8 mouse cellular contexts compared by ENCODE assay signal in the genomic region with DNA sequence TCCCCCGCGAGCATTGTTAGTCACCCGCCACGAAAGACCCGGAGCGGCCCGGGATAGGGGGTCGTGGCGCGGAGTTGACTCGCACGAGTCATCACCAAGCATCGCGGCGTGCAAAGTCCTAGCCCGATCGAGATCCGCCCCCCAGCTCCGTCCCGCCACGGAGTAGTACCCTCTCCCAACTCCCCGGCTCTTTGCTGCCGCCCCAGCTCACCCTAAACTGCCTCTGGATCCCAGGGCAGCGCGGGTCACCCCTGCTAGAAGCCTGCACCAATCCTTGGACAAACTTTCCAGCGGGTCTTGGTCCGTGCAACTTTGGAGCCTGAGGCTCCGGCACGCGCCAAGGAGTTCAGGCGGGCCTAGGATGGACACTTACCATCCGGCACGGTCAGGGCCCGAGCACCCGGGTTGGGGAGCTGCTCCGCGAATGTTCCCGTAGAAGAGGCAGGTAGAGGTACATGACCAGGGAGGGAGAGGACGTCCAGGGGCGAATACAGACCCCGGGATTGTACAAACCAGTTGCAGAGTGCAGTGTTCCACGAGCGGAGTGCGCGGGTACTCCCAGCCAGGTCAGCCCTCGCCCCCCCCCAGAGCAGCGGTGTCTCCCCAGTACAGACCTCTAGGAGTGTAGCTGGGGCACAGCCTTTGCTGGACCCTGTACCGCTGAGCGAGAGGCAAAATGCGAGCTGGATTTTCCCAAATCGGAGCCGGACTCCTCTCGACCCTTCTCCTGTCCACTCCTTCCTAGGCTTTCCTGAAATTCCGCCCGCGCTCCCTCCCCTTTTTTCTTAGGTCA. TPM values are rescaled to one million over a fixed set of nuclear protein-coding genes. Genes with fewer than 3 reads are reported as not detected.
A peak's percentile ranks its signal among the peaks of the same experiment; 100 is the strongest.
DNase-seq lines count a peak whose midpoint lies in the region; ATAC-seq lines count a peak whose summit lies in the region.

No protein-coding gene starts in this region.

- peaks cover 13% of the 10 kb centered on the region for H3K4me1 ChIP-seq in liver, embryonic 13.5 days (replicated peaks)
- no peaks in the 10 kb centered on the region for H3K4me1 ChIP-seq in neural tube, embryonic 11.5 days (ENCODE audit: control insufficient read depth, insufficient read depth, low read length)

- peak overlapping the region; percentile 78 for H3K4me2 ChIP-seq in liver, embryonic 13.5 days
- peak overlapping the region; percentile 97 for H3K4me2 ChIP-seq in neural tube, embryonic 11.5 days (ENCODE audit: low read depth)

- under 1% methylated on average over 56 of the region's 56 CpGs for WGBS in liver, embryonic 13.5 days (ENCODE audit: insufficient replicate concordance)
- WGBS in neural tube, embryonic 11.5 days, result under 1% methylated on average over 56 of the region's 56 CpGs

- peak; percentile 59 to 66 for DNase-seq in layer of hippocampus, postnatal 10 days (ENCODE audit: low spot score in 2 of 2)
- no peak for DNase-seq in layer of hippocampus, adult 9-10 months (ENCODE audit: low spot score)
- peak; percentile 67 for DNase-seq in cerebellum, adult 9-10 months
- peak; percentile 45 for DNase-seq in gastrocnemius, adult 18-20 months (ENCODE audit: low spot score)
- DNase-seq in hindlimb bud, embryonic 11.5 days (ENCODE audit: extremely low spot score, low read depth, low spot score), result peak; percentile 77
- DNase-seq in liver, embryonic 13.5 days, result peak; percentile 15
- peak; percentile 84 for DNase-seq in neural tube, embryonic 11.5 days (ENCODE audit: low spot score)
- peak; percentile 61 to 69 for DNase-seq in urinary bladder, postnatal 4 days (ENCODE audit: low spot score in 2 of 2)

- ATAC-seq in liver, embryonic 13.5 days (ENCODE audit: low read depth), result peak; percentile 65
- ATAC-seq in neural tube, embryonic 11.5 days (ENCODE audit: insufficient read depth, low FRiP score, low TSS enrichment), result peak; percentile 85

- no peaks in the 10 kb centered on the region for H3K36me3 ChIP-seq in liver, embryonic 13.5 days
- no peaks in the 10 kb centered on the region for H3K36me3 ChIP-seq in neural tube, embryonic 11.5 days (ENCODE audit: control insufficient read depth, insufficient read depth, low read length)

- no peak overlapping the region for H3K27ac ChIP-seq in liver, embryonic 13.5 days
- no peak overlapping the region for H3K27ac ChIP-seq in neural tube, embryonic 11.5 days (ENCODE audit: low read depth, low read length)

- no peaks in the 10 kb centered on the region for H3K9me3 ChIP-seq in liver, embryonic 13.5 days (replicated peaks)
- no peaks in the 10 kb centered on the region for H3K9me3 ChIP-seq in neural tube, embryonic 11.5 days (ENCODE audit: control insufficient read depth, low read length)

- peak overlapping the region; percentile 49 for H3K9ac ChIP-seq in liver, embryonic 13.5 days
- H3K9ac ChIP-seq in neural tube, embryonic 11.5 days (ENCODE audit: low read length), result peak overlapping the region; percentile 58

- peak overlapping the region; percentile 59 for H3K4me3 ChIP-seq in liver, embryonic 13.5 days (replicated peaks)
- peak overlapping the region; percentile 60 for H3K4me3 ChIP-seq in neural tube, embryonic 11.5 days (ENCODE audit: low read depth, low read length)

- H3K27me3 ChIP-seq in liver, embryonic 13.5 days, result peaks cover 27% of the 10 kb centered on the region
- H3K27me3 ChIP-seq in neural tube, embryonic 11.5 days (ENCODE audit: control insufficient read depth, insufficient read depth, low read length), result no peaks in the 10 kb centered on the region

RNA-seq across cellular contexts. Expression of gene Tet1, which starts 21.8 kb away (rescaled TPM):
- 10 to 100 TPM; 54.0 to 56.4 TPM for total RNA-seq in layer of hippocampus, postnatal 10 days (2021)
- total RNA-seq in gastrocnemius, adult 18-20 months (2021), result 1 to 10 TPM; 1.2 to 2.5 TPM
- 1.5 and 2.4 TPM in 2 replicates for polyA plus RNA-seq in liver, embryonic 13.5 days (2015; fragmentation: Nextera tagmentation; extraction: Ambion mirVana)
- 30.1 and 30.4 TPM in 2 replicates for polyA plus RNA-seq in neural tube, embryonic 11.5 days (2014; fragmentation: Nextera tagmentation; extraction: Ambion mirVana)

RNA-seq across cellular contexts. Expression of gene Slc25a16, which starts 33.4 kb away (rescaled TPM):
- 10 to 100 TPM; 37.2 to 37.9 TPM for total RNA-seq in layer of hippocampus, postnatal 10 days (2021)
- total RNA-seq in gastrocnemius, adult 18-20 months (2021), result 10 to 100 TPM; 15.3 to 18.7 TPM
- polyA plus RNA-seq in liver, embryonic 13.5 days (2015; fragmentation: Nextera tagmentation; extraction: Ambion mirVana), result 9.4 and 11.4 TPM in 2 replicates
- polyA plus RNA-seq in neural tube, embryonic 11.5 days (2014; fragmentation: Nextera tagmentation; extraction: Ambion mirVana), result 11.6 and 12.1 TPM in 2 replicates

RNA-seq across cellular contexts. Expression of gene Dna2, which starts 59.8 kb away (rescaled TPM):
- 1 to 10 TPM; 2.2 to 2.9 TPM for total RNA-seq in layer of hippocampus, postnatal 10 days (2021)
- total RNA-seq in gastrocnemius, adult 18-20 months (2021), result under 1 TPM; 0.17 to 0.21 TPM
- 29.4 and 37.1 TPM in 2 replicates for polyA plus RNA-seq in liver, embryonic 13.5 days (2015; fragmentation: Nextera tagmentation; extraction: Ambion mirVana)
- polyA plus RNA-seq in neural tube, embryonic 11.5 days (2014; fragmentation: Nextera tagmentation; extraction: Ambion mirVana), result 23.3 and 27.5 TPM in 2 replicates

Comparison
In these comparisons a context has a peak if more than half of its experiments do, and no peak if none do; other contexts are left out.
1. RNA of gene Tet1, which starts 21.8 kb away (total RNA-seq): 54.0 to 56.4 TPM in layer of hippocampus, postnatal 10 days; 1.2 to 2.5 TPM in gastrocnemius, adult 18-20 months; every median in the first group is over 10 times any median in the second.